Mouse (Mus musculus) kidney, embryonic 14.5 days (tissue): ENCODE data around the gene Glis1. TPM values are rescaled to one million over a fixed set of nuclear protein-coding genes. Genes with fewer than 3 reads are reported as not detected.

Source experiments
- ATAC-seq: fragments of 200-750 bp; cut with Nextera tagmentation; 2 replicates; pipeline ENCODE4 v1.8.0; 2017; ENCODE audit warnings: moderate number of reproducible peaks, mild to moderate bottlenecking, moderate TSS enrichment, moderate library complexity; ENCODE audit not compliant: low FRiP score, low TSS enrichment
- H3K27ac ChIP-seq: fragments of 300-500 bp; sonication (generic); 2 replicates; pipeline ENCODE4 v1.5.1; 2014; ENCODE audit warnings: low read depth, mild to moderate bottlenecking, low read length, moderate library complexity, mixed read lengths
- H3K27me3 ChIP-seq: fragments of 300-500 bp; sonication (generic); 2 replicates; pipeline ENCODE4 v1.6.1; 2014; ENCODE audit warnings: mild to moderate bottlenecking, low read length; ENCODE audit not compliant: control insufficient read depth, insufficient read depth
- H3K36me3 ChIP-seq: fragments of 300-500 bp; sonication (generic); 2 replicates; pipeline ENCODE4 v1.6.1; 2014; ENCODE audit warnings: low read length, mixed read lengths; ENCODE audit not compliant: control insufficient read depth, insufficient read depth
- H3K4me1 ChIP-seq: fragments of 300-500 bp; sonication (generic); 2 replicates; pipeline ENCODE4 v1.6.1; 2014; ENCODE audit warnings: low read length, mixed read lengths; ENCODE audit not compliant: control insufficient read depth, insufficient read depth
- H3K4me2 ChIP-seq: fragments of 300-500 bp; sonication (generic); replicated peaks from 2 replicates; pipeline ENCODE4 v1.6.1; 2014; ENCODE audit warnings: low read depth, mild to moderate bottlenecking, low read length
- H3K4me3 ChIP-seq: fragments of 300-500 bp; sonication (generic); 2 replicates; pipeline ENCODE4 v1.5.1; 2014; ENCODE audit warnings: mild to moderate bottlenecking, low read length
- H3K9ac ChIP-seq: fragments of 300-500 bp; sonication (generic); 2 replicates; pipeline ENCODE4 v1.6.1; 2014; ENCODE audit warnings: low read depth, mild to moderate bottlenecking, low read length, moderate library complexity
- H3K9me3 ChIP-seq: fragments of 300-500 bp; sonication (generic); 2 replicates; pipeline ENCODE4 v1.6.1; 2016; ENCODE audit warnings: low read length; ENCODE audit not compliant: control insufficient read depth
- WGBS: fragments of 180-500 bp; shearing (Covaris S2); extraction: QIAGEN DNeasy Blood & Tissue Kit; methylation state at CpG from one replicate; pipeline ENCODE4 v1.1.7; 2014; 5-methylcytosine and 5-hydroxymethylcytosine counted together
- polyA plus RNA-seq: library from polyadenylated mRNA; unstranded; fragments of >200 nt; fragmentation: Nextera tagmentation; extraction: Ambion mirVana; gene quantifications from 2 replicates; pipeline ENCODE4 v1.2.1, GENCODE M21; 2014

Gene Glis1
- polyA plus RNA-seq, 1 experiment from 2014 or later = 4.3 TPM

- Histone ChIP-seq H3K27ac (no peak overlapping the region), H3K4me3 (no peak overlapping the region), H3K27me3 (no peaks in the 10 kb centered on the region), H3K4me2 (no peak overlapping the region), H3K9ac (no peak overlapping the region), H3K9me3 (no peaks in the 10 kb centered on the region), H3K36me3 (no peaks in the 10 kb centered on the region), H3K4me1 (0 out of 2 replicates have a peak, but pooled peaks cover under 1% of the 10 kb centered on the region)
- 63% methylated on average over 5 of the region's 5 CpGs for WGBS
- no peak for ATAC-seq
Measured at GRCm38 (mm10) chr4:107544843-107545242, 110.5 kb downstream of the Glis1 start.

- Histone ChIP-seq H3K4me3 (no peak overlapping the region), H3K9ac (no peak overlapping the region), H3K27me3 (no peaks in the 10 kb centered on the region), H3K4me1 (peaks cover 7% of the 10 kb centered on the region; the same call in 1 of the 2 replicates), H3K27ac (no peak overlapping the region), H3K9me3 (no peaks in the 10 kb centered on the region), H3K36me3 (no peaks in the 10 kb centered on the region), H3K4me2 (no peak overlapping the region)
- ATAC-seq = no peak
- WGBS = 77% methylated on average over 1 of the region's 1 CpGs
Measured at GRCm38 (mm10) chr4:107545726-107546125, 111.3 kb downstream of the Glis1 start.

- no peak for ATAC-seq
- peaks cover 7% of the 10 kb centered on the region; the same call in 1 of the 2 replicates for H3K4me1 ChIP-seq
- WGBS = 43% methylated on average over 8 of the region's 8 CpGs
- no peak overlapping the region for H3K27ac ChIP-seq
- no peaks in the 10 kb centered on the region for H3K36me3 ChIP-seq
- no peak overlapping the region for H3K4me2 ChIP-seq
- H3K4me3 ChIP-seq = no peak overlapping the region
- H3K27me3 ChIP-seq = no peaks in the 10 kb centered on the region
- no peak overlapping the region for H3K9ac ChIP-seq
- H3K9me3 ChIP-seq = no peaks in the 10 kb centered on the region
Measured at GRCm38 (mm10) chr4:107546525-107546924, 112.1 kb downstream of the Glis1 start.

GRCm38 (mm10) chr4:107550096-107550495 is 115.7 kb downstream of the Glis1 start:
- H3K9ac ChIP-seq = no peak overlapping the region
- H3K4me1 ChIP-seq = peaks cover 7% of the 10 kb centered on the region; the same call in 1 of the 2 replicates
- 78% methylated on average over 10 of the region's 10 CpGs for WGBS
- H3K4me2 ChIP-seq = no peak overlapping the region
- no peaks in the 10 kb centered on the region for H3K9me3 ChIP-seq
- H3K27ac ChIP-seq = no peak overlapping the region
- no peaks in the 10 kb centered on the region for H3K27me3 ChIP-seq
- no peak overlapping the region for H3K4me3 ChIP-seq
- H3K36me3 ChIP-seq = no peaks in the 10 kb centered on the region
- ATAC-seq = no peak

GRCm38 (mm10) chr4:107550546-107550945 is 116.2 kb downstream of the Glis1 start:
- peaks cover 7% of the 10 kb centered on the region; the same call in 1 of the 2 replicates for H3K4me1 ChIP-seq
- H3K36me3 ChIP-seq = no peaks in the 10 kb centered on the region
- H3K4me2 ChIP-seq = no peak overlapping the region
- no peak overlapping the region for H3K4me3 ChIP-seq
- H3K9me3 ChIP-seq = no peaks in the 10 kb centered on the region
- no peak overlapping the region for H3K9ac ChIP-seq
- no peak for ATAC-seq
- H3K27me3 ChIP-seq = no peaks in the 10 kb centered on the region
- WGBS = 76% methylated on average over 3 of the region's 3 CpGs
- no peak overlapping the region for H3K27ac ChIP-seq

GRCm38 (mm10) chr4:107552696-107553095 is 118.3 kb downstream of the Glis1 start:
- no peak overlapping the region for H3K9ac ChIP-seq
- no peaks in the 10 kb centered on the region for H3K27me3 ChIP-seq
- H3K36me3 ChIP-seq = no peaks in the 10 kb centered on the region
- H3K4me2 ChIP-seq = no peak overlapping the region
- WGBS = 65% methylated on average over 5 of the region's 5 CpGs
- H3K4me3 ChIP-seq = no peak overlapping the region
- H3K9me3 ChIP-seq = no peaks in the 10 kb centered on the region
- H3K27ac ChIP-seq = no peak overlapping the region
- peaks cover 7% of the 10 kb centered on the region; the same call in 1 of the 2 replicates for H3K4me1 ChIP-seq
- no peak for ATAC-seq

GRCm38 (mm10) chr4:107553774-107554173 is 119.4 kb downstream of the Glis1 start:
- 79% methylated on average over 5 of the region's 5 CpGs for WGBS
- no peaks in the 10 kb centered on the region for H3K36me3 ChIP-seq
- ATAC-seq = no peak
- no peaks in the 10 kb centered on the region for H3K9me3 ChIP-seq
- H3K27ac ChIP-seq = no peak overlapping the region
- H3K9ac ChIP-seq = no peak overlapping the region
- peaks cover 7% of the 10 kb centered on the region; the same call in 1 of the 2 replicates for H3K4me1 ChIP-seq
- no peak overlapping the region for H3K4me2 ChIP-seq
- H3K4me3 ChIP-seq = no peak overlapping the region
- H3K27me3 ChIP-seq = no peaks in the 10 kb centered on the region

- no peak for ATAC-seq
- Histone ChIP-seq H3K4me1 (no peaks in the 10 kb centered on the region), H3K4me3 (no peak overlapping the region), H3K9ac (no peak overlapping the region), H3K27me3 (no peaks in the 10 kb centered on the region), H3K4me2 (no peak overlapping the region), H3K9me3 (no peaks in the 10 kb centered on the region), H3K27ac (no peak overlapping the region), H3K36me3 (no peaks in the 10 kb centered on the region)
- WGBS = 62% methylated on average over 3 of the region's 3 CpGs
Measured at GRCm38 (mm10) chr4:107558801-107559200, 124.4 kb downstream of the Glis1 start.

- Histone ChIP-seq H3K27me3 (no peaks in the 10 kb centered on the region), H3K4me1 (no peaks in the 10 kb centered on the region), H3K9ac (no peak overlapping the region), H3K9me3 (no peaks in the 10 kb centered on the region), H3K36me3 (no peaks in the 10 kb centered on the region), H3K4me2 (no peak overlapping the region), H3K27ac (no peak overlapping the region), H3K4me3 (no peak overlapping the region)
- ATAC-seq = no peak
- WGBS = 90% methylated on average over 2 of the region's 2 CpGs
Measured at GRCm38 (mm10) chr4:107561056-107561455, 126.7 kb downstream of the Glis1 start.
